Mouse (Mus musculus): ENCODE measurements around the gene Zbtb49. TPM values are rescaled to one million over a fixed set of nuclear protein-coding genes. Genes with fewer than 3 reads are reported as not detected.

The Zbtb49 gene
- total RNA-seq, 2 experiments from 2014 or later, result 25.1 to 27.2 TPM

DNA sequence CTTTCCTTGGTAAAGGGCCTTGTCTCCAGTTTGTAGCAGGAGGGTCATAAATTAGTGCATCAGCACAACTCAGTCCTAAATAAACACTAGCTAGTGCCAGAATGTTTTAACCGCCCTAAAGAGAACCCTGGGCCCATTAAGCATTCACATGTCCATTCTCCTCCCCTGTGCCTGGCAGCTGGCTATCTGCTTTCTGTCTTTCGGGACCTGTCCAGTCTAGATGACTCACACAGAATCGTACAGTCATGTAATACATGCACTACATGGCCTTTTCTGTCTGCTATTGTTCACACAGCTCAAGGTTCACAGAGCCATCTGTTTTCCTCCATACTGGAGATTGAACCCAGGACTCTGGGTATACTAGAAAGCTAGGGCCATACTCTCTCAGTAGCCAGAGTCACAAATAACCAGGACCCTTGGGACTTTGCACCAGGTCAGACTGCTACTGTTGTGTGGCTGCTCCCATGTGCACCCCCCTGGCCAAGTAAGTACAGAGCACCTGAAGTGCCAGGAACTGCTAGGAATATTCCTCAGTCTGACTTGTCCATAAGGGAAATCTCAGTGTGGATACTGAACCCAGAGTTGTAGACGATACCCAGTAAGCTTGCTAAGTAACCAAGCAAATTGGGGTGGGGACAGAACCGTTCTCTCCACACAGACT lies 23.3 kb downstream of the Zbtb49 start:
- no peak for DNase-seq
- intact Hi-C loops (cut with DNase I), result loop anchor here (5.0 to 10.0 kb wide), 2 partner anchors 100 to 372 kb away; partner anchors contain the start of gene Msx1

DNA sequence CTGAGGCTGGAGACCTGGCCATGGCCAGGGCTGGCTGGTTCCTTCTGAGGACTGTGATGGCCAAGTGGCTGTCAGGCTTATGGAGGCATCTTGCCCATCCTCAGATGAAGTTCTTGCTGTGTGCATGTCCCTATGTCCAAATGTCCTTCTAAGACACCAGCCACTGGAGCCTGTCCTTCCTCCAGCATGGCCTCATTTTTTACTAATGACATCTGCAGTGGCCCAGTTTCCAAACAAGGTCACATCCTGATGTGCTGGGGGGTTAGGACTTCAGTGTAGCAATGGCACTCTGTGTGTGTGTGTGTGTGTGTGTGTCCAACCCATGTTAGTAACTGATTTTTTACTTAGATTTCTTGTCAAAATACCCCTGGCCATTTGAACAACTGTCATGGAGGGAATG lies 24.3 kb downstream of the Zbtb49 start:
- no peak for DNase-seq
- intact Hi-C loops (cut with DNase I), result loop anchor here (5.0 to 10.0 kb wide), 2 partner anchors 99 to 371 kb away; partner anchors contain the start of gene Msx1

DNA sequence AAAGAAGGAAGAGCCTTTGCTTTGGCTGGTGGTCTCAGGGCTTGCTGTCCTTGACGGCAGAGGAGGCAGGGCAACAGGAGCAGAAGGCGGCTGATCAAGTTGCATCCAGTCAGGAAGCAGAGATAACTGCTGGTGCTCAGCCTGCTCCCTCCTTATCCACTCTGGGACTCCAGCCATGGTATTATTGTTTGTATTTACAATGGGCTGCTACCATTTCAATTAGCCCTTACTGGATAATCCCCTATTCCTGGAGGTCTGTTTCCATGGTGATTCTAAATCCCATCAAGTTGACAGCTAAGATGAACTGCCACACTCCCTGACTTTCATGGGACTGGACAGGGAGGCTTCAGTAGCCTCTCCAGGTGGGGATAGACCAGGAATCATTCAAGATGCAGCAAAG lies 25.3 kb downstream of the Zbtb49 start:
- intact Hi-C loops (cut with DNase I), result loop anchor here (5.0 to 10.0 kb wide), 2 partner anchors 98 to 370 kb away; partner anchors contain the start of gene Msx1
- no peak for DNase-seq

DNA sequence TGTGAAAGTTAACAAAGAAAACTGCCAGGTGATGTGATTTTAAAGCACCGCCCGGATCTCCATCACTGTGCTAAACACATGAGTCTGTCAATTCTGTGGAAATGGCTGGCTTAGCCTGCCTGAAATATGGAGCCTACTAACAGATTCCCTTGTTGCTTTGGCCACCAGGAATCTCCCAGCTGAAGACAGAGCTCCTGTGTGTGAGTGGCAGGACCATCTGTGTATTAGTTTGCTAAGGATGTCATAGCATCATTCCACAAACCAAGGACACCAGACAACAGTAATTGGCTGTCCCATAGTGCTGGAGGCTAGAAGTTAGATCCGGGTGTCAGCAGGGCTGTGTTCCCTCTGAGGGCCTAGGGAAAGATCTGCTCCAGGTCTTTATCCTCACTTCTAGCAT lies 29.4 kb downstream of the Zbtb49 start:
- intact Hi-C loops (cut with DNase I), result loop anchor here (10.0 kb wide), 1 partner anchor 366 kb away; the partner anchor contains the start of gene Msx1
- DNase-seq, result no peak

DNA sequence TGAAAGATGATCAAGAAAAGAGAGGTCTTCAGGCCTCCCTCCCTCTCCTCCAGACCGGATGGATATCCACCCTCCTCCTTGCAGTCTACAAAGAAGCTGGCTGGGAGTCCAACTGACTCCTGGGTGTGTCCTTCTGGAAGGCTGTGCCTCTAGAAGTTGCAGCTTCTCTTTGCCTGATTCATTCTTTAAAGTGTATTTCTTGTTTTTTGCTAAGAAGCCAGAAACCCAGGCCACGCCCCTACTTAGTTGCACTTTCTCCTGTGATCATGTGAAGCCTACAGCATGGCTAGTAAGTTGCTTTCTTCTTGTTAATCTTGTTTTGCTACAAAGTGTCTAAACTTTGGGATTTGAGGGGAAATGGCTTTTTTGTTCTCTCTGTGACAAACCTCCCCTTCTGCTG lies 33.3 kb downstream of the Zbtb49 start:
- DNase-seq, result no peak
- intact Hi-C loops (cut with DNase I), result no loop called here

DNA sequence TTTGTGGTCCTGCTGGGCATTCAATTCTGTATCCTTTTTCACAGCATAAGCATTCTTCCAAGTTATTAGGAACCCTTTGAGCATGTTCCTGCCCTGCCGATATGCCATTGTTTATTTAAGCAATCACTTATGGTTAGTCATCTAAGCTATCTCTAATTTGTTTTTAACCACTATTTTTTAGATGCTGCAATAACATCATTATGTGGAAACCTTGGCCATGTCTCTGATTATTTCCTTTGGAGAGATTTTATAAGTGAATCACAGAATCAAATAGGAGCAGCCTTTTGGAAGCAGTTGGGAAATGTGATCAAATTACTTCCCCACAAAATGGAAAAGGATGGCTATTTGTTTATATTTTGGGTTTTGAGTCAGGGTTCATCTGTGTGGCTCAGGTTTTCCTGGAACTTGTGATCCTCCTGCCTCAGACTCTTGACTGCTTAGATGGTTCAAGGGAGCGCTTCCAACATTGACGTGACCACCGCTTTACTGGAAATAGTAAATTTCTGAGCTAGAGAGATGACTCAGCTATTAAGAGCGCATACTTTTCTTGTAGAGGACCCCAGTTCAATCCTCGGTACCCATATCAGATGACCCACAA lies 35.5 kb downstream of the Zbtb49 start:
- DNase-seq, result no peak
- intact Hi-C loops (cut with DNase I), result no loop called here

DNA sequence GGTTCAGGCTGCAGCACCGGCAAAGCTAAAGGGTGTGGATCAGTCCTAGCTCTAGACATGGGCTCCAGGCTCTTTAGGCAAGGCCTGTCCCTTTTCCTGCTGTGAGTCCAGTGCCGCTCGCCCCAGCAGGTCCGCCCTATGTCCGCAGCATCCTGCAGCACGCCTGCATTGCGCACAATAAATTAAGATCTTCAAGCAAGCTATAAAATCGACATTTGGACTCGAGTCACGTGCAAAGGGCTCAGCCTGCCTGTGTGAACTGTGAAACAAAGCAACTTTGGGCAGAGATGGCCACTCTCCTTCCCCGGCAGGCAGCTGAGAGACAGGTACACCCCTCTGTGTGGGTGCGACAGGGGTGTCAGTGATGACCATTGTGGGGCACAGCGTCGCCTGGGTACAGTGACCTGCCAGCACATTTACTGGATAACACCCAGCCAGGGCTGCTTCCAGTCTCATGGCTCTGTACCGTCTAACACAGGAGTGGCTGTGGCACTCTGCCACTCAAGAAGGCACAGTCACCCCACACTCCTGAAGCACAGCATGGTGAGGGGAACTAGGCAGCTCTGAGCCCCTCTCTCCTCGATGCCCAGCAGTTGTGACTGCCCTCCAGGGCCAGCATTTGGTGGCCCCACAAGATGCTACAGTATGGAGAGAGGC lies 45.9 kb downstream of the Zbtb49 start:
- intact Hi-C loops (cut with DNase I), result no loop called here
- DNase-seq, result no peak

DNA sequence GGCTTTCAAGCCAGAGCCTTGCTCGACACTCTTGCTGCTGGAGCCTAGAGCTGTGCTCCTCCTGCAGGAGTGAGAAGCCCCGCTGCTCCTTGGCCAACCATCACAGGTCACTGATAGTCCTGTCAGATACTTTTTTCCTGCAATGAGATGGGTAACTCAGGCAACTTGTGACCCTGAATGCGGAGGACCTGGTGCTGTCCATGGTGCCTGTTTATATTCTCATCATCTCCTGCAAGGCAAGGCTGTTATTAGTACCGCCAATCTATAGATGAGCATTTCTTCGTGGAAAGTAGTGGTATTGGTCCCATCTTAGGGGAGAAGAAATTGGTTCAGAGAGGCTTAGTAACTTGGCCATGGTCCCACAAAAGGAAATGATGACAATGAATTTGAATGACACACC lies 46.5 kb downstream of the Zbtb49 start:
- intact Hi-C loops (cut with DNase I), result no loop called here
- DNase-seq, result no peak

DNA sequence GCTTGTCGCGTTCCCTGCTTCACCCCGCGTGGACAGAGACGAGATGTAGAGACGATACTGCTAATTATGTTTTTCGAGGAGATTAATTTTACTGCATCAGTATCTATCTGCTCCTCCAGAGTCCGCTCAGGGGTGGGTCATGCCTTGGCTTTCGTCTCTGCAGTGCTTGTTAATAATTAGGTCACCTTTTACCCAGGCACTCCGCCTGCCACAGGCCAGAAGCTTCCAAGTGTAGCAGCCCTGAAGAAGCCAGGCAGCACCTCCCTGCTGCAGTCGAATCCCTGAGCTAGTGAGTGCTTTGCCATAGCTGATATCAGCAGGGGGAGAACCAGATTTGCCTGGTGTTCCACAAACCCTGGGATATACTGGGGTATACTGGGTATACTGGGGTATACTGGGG lies 51.8 kb downstream of the Zbtb49 start:
- intact Hi-C loops (cut with DNase I), result no loop called here
- no peak for DNase-seq

DNA sequence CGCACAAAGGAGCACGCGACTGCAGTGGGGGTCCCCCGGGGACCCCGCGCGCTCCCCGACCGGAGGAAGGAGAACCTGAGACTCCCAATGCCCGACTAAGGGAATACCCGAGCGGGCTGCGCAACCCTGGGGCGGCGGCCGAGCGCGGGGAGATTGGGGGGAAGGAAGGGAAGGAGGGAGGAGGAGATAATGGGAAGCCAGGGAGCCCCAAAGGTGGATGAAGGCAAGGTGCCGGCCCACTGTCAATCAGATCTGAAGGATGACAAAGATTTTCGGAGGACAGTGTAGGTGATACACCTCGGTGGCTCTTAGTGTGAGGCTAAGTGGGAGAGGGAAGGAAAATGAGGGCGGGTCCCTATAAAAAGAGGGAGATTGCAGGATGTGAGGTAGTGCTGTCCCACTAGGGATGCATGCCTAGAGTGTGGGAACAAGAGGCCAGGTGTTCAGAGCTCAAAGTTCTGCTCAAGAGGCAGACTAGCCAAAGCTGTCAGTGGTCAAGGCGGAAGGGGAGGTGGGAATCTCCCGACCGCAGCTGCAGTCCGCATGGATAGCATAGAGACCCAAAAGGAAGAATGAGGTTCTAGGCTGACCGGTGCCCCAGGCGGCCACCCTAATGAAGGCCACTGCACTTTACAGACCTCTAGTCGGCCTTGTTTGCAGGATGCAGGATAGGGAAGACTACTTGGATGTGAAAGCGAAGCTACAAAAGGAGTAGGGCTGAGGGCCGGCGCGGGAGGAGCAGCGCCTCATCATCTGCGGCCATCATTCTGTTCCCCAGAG lies 60.4 kb downstream of the Zbtb49 start, which contains the start of gene Nsg1:
Gene Nsg1 (minus strand): TSS at position 274 of the 780 bp plus-strand sequence.
- DNase-seq, result peak; percentile 13
- intact Hi-C loops (cut with DNase I), result no loop called here

DNA sequence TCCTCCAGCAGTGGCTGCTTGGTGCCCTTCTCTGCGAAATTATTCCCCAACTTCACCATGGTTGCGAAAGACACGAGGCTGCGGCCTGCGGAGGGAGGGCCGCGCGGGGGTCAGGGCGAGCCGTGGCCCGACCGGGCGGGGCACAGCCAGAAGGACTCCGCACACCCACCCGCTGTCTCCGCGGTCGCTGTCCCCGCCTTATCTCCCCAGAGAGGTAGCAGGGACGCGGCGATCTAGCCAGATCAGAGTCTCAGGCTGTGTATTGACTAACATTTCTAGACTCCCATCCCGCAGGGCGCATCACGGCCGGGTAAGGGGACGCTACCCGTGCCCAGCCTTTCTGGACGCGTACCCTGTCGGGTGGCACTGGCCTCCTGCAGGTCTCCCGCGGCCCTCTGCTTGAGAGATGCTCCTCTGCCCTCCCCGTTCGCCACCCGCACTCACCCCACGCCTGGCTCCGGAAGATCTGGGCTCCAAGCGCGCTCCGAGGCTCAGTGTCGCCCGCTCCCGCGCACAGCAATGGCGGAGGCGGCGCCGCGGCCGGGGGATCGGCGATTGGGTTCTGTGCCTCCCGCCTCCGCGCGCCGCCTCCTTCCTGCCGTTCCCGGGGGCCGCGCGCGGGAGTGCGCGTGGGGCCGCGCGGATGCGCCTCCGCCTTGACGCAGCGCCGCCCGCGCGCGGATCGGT lies 61.2 kb downstream of the Zbtb49 start:
- intact Hi-C loops (cut with DNase I), result no loop called here
- DNase-seq, result peak; percentile 88

DNA sequence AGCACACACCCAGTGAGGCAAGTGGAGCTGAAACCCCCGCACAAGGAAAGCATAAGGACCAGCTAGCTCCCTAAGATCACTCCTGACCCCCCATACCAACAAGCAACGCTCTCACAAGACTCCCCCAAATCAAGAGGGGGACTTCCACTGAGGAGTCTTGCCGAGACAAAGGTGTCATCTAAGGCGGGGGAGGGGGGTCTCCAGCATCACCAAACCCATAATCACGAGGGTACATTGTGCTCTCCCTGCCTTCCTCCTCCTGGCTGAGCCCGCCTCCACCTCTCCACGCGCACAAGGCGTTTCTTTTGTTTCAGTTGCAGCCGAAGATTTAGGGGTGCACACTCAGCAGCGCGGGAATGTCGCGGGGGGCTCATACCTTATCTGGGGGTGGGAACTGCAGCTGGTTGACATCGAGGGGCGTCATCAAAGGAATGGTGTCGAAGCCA lies 61.7 kb downstream of the Zbtb49 start:
- peak; percentile 55 for DNase-seq
- intact Hi-C loops (cut with DNase I), result no loop called here

DNA sequence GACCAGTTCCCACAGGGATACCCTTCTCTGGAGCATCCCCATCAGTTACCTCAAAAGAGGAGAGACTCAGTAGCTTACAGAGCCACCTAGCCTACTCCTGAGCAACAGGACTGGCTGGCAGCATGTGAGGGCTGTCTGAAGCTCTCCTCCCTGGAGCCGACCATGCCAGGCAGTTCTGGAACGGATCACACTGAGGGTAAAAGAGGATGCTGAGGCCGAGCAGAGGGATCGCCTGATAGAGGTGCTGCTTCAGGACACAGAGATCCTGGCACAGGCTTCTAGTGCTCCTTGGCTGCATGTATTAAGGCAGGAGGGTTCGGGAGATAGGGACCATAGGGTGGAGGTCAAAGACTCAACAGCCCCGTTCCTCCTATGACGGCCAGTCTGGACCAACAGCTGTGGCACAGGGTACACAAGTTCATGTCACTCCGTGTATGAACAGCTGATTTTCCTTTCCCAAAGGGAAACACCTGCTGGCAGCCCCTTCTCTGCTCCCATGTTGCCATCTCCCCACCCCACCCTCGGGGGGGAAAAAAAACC lies 62.7 kb downstream of the Zbtb49 start:
- intact Hi-C loops (cut with DNase I), result no loop called here
- DNase-seq, result no peak

DNA sequence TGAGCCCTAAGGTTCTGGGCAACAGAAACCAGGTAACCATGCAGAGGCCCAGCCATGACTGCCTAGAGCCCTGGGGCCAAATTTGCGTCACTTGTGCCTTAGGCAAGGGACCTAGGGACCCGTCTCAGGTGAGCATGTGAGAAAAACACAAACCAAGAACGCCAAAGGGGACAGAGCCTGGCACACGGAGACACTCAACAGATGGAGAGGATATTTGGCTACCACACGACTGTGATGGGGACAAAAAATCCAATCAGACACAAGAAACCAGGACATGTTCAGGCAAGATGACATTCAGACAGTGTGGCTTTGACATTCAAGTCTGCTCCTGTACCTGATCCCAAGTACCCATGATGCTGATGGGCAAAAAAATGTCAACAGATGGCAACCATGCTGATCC lies 66.6 kb downstream of the Zbtb49 start:
- intact Hi-C loops (cut with DNase I), result no loop called here
- DNase-seq, result no peak

DNA sequence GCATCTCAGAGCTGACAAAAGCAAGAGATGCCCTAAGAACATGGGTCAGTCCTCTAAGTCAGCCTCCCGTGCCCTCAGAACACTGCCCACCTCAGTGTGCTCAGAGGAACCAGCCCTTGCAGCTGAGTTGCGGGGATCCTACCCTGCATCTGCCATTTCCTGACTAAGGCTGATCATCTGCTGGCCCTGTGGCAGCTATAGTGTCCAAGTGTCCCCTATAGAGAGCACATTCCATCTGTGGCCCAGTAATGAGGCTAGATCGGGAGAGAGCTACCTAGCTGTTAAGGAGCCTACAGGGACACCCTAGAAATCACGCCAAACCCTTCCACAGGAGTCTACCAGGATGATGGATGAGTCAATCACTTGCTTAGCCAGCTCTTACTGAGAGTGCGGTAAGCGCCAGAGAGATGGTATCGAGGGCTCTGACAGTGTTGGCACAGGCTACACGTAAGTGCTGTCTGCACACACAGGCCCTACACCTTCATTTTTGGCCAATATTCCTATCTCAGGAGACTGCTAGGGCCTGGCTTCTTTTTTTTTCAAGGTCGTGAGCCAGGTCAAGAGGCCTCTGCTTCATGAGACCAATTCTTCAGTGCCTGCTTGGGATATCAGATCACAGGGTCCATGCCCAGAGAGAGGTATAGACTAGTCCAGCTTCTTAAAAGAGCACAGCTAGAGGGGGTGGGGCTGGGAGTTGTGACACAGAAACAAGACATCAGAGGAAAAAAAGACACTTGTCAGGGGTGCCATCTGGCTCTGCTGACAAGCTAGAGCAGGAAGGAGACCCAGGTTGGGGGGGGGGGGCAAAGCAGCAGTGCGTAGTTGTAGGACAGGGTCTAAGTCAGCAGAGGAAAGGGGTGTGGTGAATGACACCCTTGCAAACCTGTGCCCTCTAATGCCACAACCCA lies 67.8 kb downstream of the Zbtb49 start:
- no peak for DNase-seq
- intact Hi-C loops (cut with DNase I), result no loop called here

DNA sequence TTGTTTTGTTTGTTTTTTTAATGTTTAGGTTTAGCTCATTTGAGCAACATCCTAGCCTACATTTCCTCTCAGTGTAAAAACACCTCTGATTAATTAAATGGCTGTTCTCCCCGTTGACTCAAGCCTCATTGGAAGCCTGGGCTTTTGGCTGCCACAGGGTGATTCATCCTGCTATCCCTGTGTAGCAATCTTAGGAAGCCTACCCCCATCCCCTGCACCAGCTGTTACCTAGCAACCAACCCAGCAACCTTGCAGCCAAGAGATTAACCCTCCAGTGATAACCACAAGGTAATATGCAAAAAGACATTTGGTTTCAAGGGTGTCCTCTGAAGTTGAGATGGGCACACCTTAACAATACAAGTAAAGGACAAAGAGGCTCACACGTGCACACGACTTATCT lies 69.0 kb downstream of the Zbtb49 start:
- no peak for DNase-seq
- intact Hi-C loops (cut with DNase I), result no loop called here

DNA sequence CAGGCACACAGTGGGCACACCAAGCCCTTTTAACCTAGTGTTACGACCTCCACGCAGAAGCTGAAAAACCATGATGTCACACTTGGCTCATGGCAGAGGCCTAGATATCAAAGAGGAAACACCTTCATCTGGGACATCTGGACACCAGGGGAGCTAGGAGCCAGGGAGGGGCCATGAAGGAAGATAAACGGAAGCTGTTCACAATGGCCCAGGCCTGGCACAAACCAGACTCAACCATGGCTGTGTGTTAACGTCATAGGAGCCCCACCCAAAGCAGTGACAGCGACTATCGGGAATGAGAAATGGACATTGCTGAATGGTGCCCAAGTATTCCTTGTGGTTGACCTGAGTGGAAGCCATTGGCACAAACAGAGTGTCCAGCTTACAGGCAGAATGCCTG lies 73.7 kb downstream of the Zbtb49 start:
- DNase-seq, result no peak
- intact Hi-C loops (cut with DNase I), result no loop called here

DNA sequence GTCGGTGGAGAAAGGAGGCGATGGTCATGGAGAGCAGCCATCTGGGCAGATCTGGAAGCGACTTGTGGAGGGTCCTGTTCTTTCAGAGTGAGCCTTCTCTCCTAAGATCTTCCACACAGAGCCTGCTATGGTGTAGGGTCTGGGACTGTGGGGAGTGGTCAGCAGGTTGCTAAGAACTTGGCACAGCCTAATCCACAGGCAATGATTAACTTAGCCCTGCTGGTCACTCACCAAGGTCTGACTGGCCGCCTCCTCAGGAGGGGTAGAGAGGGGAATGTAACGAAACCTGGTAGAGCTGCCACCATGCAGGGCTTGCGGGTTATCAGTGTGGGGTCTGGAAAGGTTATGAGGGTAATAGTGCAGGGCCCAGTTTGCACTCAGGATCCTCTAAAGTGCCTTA lies 79.4 kb downstream of the Zbtb49 start:
- no peak for DNase-seq
- intact Hi-C loops (cut with DNase I), result no loop called here
